Mouse (Mus musculus): ENCODE measurements around the gene Engase.

The Engase gene

GRCm38 (mm10) chr11:118455788-118456187 lies 20.8 kb upstream of the Engase start:
- DNase-seq: no peak

- DNase-seq: peak; percentile 56
Measured at GRCm38 (mm10) chr11:118456937-118457336, 19.7 kb upstream of the Engase start.

- DNase-seq: peak; percentile 48 to 66
Measured at GRCm38 (mm10) chr11:118459051-118459450, 17.6 kb upstream of the Engase start.

- no peak for DNase-seq
Measured at GRCm38 (mm10) chr11:118459536-118459935, 17.1 kb upstream of the Engase start.

- DNase-seq: no peak
Measured at GRCm38 (mm10) chr11:118460280-118460679, 16.3 kb upstream of the Engase start.

GRCm38 (mm10) chr11:118467441-118468035 lies 9.1 kb upstream of the Engase start:
- DNase-seq: peak in 1 of 2 experiments; percentile 38

GRCm38 (mm10) chr11:118469509-118470160 lies 7.0 kb upstream of the Engase start:
- DNase-seq: no peak

- DNase-seq: peak; percentile 56 to 73
Measured at GRCm38 (mm10) chr11:118470234-118470966, 6.2 kb upstream of the Engase start.

- DNase-seq: no peak
Measured at GRCm38 (mm10) chr11:118471676-118472075, 5.0 kb upstream of the Engase start.

- no peak for DNase-seq
Measured at GRCm38 (mm10) chr11:118473161-118473560, 3.5 kb upstream of the Engase start.

GRCm38 (mm10) chr11:118473842-118474500 lies 2.7 kb upstream of the Engase start:
- no peak for DNase-seq

- DNase-seq: no peak
Measured at GRCm38 (mm10) chr11:118475496-118476083, 1.0 kb upstream of the Engase start.

GRCm38 (mm10) chr11:118479776-118480175 lies 3.1 kb downstream of the Engase start:
- DNase-seq: no peak

GRCm38 (mm10) chr11:118481231-118481630 lies 4.6 kb downstream of the Engase start:
- DNase-seq: no peak

- no peak for DNase-seq
Measured at GRCm38 (mm10) chr11:118481751-118482150, 5.1 kb downstream of the Engase start.

GRCm38 (mm10) chr11:118484169-118484568 lies 7.5 kb downstream of the Engase start:
- DNase-seq: no peak

- DNase-seq: peak in 1 of 2 experiments; percentile 20
Measured at GRCm38 (mm10) chr11:118485338-118485737, 8.7 kb downstream of the Engase start.

- DNase-seq: peak in 1 of 2 experiments; percentile 30
Measured at GRCm38 (mm10) chr11:118485780-118486179, 9.2 kb downstream of the Engase start.

GRCm38 (mm10) chr11:118486281-118486680 lies 9.7 kb downstream of the Engase start:
- DNase-seq: no peak

GRCm38 (mm10) chr11:118486881-118487772 lies 10.5 kb downstream of the Engase start:
- DNase-seq: no peak

- DNase-seq: peak in 1 of 2 experiments; percentile 29
Measured at GRCm38 (mm10) chr11:118488191-118488906, 11.7 kb downstream of the Engase start.
